Mouse (Mus musculus) CH12.LX (cell line): ENCODE measurements around the gene Ndufc2. TPM values are rescaled to one million over a fixed set of nuclear protein-coding genes. Genes with fewer than 3 reads are reported as not detected.
"Not testable (repeated sequence)": the region's sequence is repeated elsewhere in the genome, so short reads cannot be mapped to it uniquely, and the experiment has no call there.

ENCODE experiments used
- DNase-seq: peaks from one replicate; pipeline ENCODE4 v3.0.0-alpha.2; 2013; ENCODE audit errors: extremely low read depth
- H3K27ac ChIP-seq: 2 replicates; pipeline ENCODE4 v1.5.1; 2012; ENCODE audit warnings: low read depth, mild to moderate bottlenecking, control low read depth, moderate library complexity; ENCODE audit not compliant: insufficient read depth
- H3K27me3 ChIP-seq: replicated peaks from 2 replicates; pipeline ENCODE3; 2012; ENCODE audit warnings: inconsistent platforms
- H3K36me3 ChIP-seq, 2 experiments: replicated peaks in 1 of 2; 2 replicates each; pipeline versions ENCODE3 to v1.6.1; 2012; ENCODE audit warnings: inconsistent platforms in 1 of 2, low read length in 1 of 2, mild to moderate bottlenecking in 1 of 2, mixed read lengths in 1 of 2, moderate library complexity in 1 of 2; ENCODE audit not compliant: control insufficient read depth in 1 of 2, insufficient read depth in 1 of 2
- H3K4me1 ChIP-seq, 2 experiments: 2 replicates each; pipeline ENCODE4 v1.6.1; 2012; ENCODE audit warnings: inconsistent platforms in 1 of 2, moderate library complexity in 1 of 2; ENCODE audit not compliant: insufficient read depth in 2 of 2, control insufficient read depth in 1 of 2
- H3K4me2 ChIP-seq: 2 replicates; pipeline ENCODE4 v1.6.1; 2012; ENCODE audit warnings: low read depth, mild to moderate bottlenecking, control low read depth; ENCODE audit not compliant: poor library complexity, insufficient read depth, severe bottlenecking
- H3K4me3 ChIP-seq, 3 experiments: fragments of 150-350 bp in 1 of 3; sonication (generic) in 1 of 3; replicated peaks in 1 of 3; 2 replicates each; pipeline versions ENCODE3 to v1.5.1; 2011 to 2012; ENCODE audit warnings: low read depth in 2 of 3, low read length in 2 of 3, mild to moderate bottlenecking in 2 of 3, moderate library complexity in 2 of 3, control low read depth in 1 of 3, improper control_type of control experiment in 1 of 3, inconsistent platforms in 1 of 3, mixed read lengths in 1 of 3; ENCODE audit not compliant: poor library complexity in 1 of 3
- H3K79me2 ChIP-seq: replicated peaks from 2 replicates; pipeline ENCODE4 v1.6.1; 2012; ENCODE audit warnings: mild to moderate bottlenecking, moderate library complexity; ENCODE audit not compliant: control insufficient read depth, poor library complexity, insufficient read depth, severe bottlenecking; ENCODE audit errors: extremely low read depth
- H3K9ac ChIP-seq: 2 replicates; pipeline ENCODE4 v1.6.1; 2012; ENCODE audit warnings: low read depth, mild to moderate bottlenecking, control low read depth, moderate library complexity; ENCODE audit not compliant: insufficient read depth
- H3K9me3 ChIP-seq: replicated peaks from 2 replicates; pipeline ENCODE3; 2012; ENCODE audit warnings: low read length, inconsistent platforms, mixed read lengths
- BHLHE40 ChIP-seq: IDR thresholded peaks from 2 replicates; pipeline ENCODE4 v1.6.1; 2011; ENCODE audit warnings: mild to moderate bottlenecking, low read depth, low read length, improper control_type of control experiment
- CTCF ChIP-seq, 2 experiments: IDR thresholded peaks in 1 of 2; conservative IDR thresholded peaks in 1 of 2; 2 replicates each; pipeline ENCODE4 v1.5.1; 2011 to 2012; ENCODE audit warnings: low read depth in 2 of 2, low read length in 2 of 2, improper control_type of control experiment in 1 of 2, inconsistent platforms in 1 of 2, mild to moderate bottlenecking in 1 of 2, moderate library complexity in 1 of 2
- IRF4 ChIP-seq: IDR thresholded peaks from 2 replicates; pipeline ENCODE4 v1.6.1; 2014; ENCODE audit warnings: low read depth, mild to moderate bottlenecking, inconsistent platforms, low read length, improper control_type of control experiment
- JUN ChIP-seq: IDR thresholded peaks from 2 replicates; pipeline ENCODE4 v1.6.1; 2011; ENCODE audit warnings: low read depth, mild to moderate bottlenecking, low read length, improper control_type of control experiment, moderate library complexity; ENCODE audit not compliant: insufficient read depth
- NELFE ChIP-seq: IDR thresholded peaks from 2 replicates; pipeline ENCODE4 v1.6.1; 2011; ENCODE audit warnings: low read depth, low read length, improper control_type of control experiment
- NRF1 ChIP-seq: IDR thresholded peaks from 2 replicates; pipeline ENCODE4 v1.6.1; 2014; ENCODE audit warnings: low read depth, mild to moderate bottlenecking, inconsistent platforms, low read length, improper control_type of control experiment, moderate library complexity
- RAD21 ChIP-seq: IDR thresholded peaks from 2 replicates; pipeline ENCODE4 v1.6.1; 2011; ENCODE audit warnings: low read depth, mild to moderate bottlenecking, low read length, improper control_type of control experiment, moderate library complexity
- RCOR1 ChIP-seq: conservative IDR thresholded peaks from 2 replicates; pipeline ENCODE4 v1.6.1; 2012; ENCODE audit warnings: low read depth, mild to moderate bottlenecking, inconsistent platforms, low read length, improper control_type of control experiment
- SMC3 ChIP-seq: IDR thresholded peaks from 2 replicates; pipeline ENCODE4 v1.6.1; 2011; ENCODE audit warnings: low read depth, low read length, improper control_type of control experiment
- TCF12 ChIP-seq: IDR thresholded peaks from 2 replicates; pipeline ENCODE4 v1.6.1; 2014; ENCODE audit warnings: low read depth, mild to moderate bottlenecking, inconsistent platforms, low read length, improper control_type of control experiment
- UBTF ChIP-seq: IDR thresholded peaks from 2 replicates; pipeline ENCODE4 v1.6.1; 2012; ENCODE audit warnings: low read depth, mild to moderate bottlenecking, inconsistent platforms, low read length, improper control_type of control experiment, moderate library complexity
- USF2 ChIP-seq: conservative IDR thresholded peaks from 2 replicates; pipeline ENCODE4 v1.6.1; 2011; ENCODE audit warnings: low read depth, low read length, improper control_type of control experiment
- ZMIZ1 ChIP-seq: IDR thresholded peaks from 2 replicates; pipeline ENCODE4 v1.6.1; 2012; ENCODE audit warnings: low read depth, mild to moderate bottlenecking, inconsistent platforms, low read length, improper control_type of control experiment
- ZNF384 ChIP-seq: IDR thresholded peaks from 2 replicates; pipeline ENCODE4 v1.6.1; 2012; ENCODE audit warnings: low read depth, low read length, improper control_type of control experiment, inconsistent platforms
- dilution Hi-C: fragments of 300-500 bp; cut with MboI; formaldehyde crosslinking; loops from 2 replicates; pipeline ENCODE4 v1.14.3; 2020; ENCODE audit warnings: low sequenced_read_pairs; ENCODE audit not compliant: extremely low pct_unique_long_range_greater_than_20kb, extremely low pct_ligation_motif_present
- in situ Hi-C: fragments of 300-500 bp; cut with MboI; formaldehyde crosslinking; loops from 3 replicates; pipeline ENCODE4 v1.14.3; 2019; ENCODE audit warnings: low sequenced_read_pairs, low pct_ligation_motif_present, low pct_unique_long_range_greater_than_20kb, mixed read lengths
- polyA plus RNA-seq: library from polyadenylated mRNA; unstranded; fragments of >175 nt; gene quantifications from 2 replicates; pipeline ENCODE4 v1.2.1, GENCODE M21; 2012; ENCODE audit warnings: low read depth; ENCODE audit not compliant: insufficient read length
- total RNA-seq, 2 experiments: library from RNA; depleted of rRNA; stranded (reverse); fragments of 300-350 nt in 1 of 2; fragments of >200 nt in 1 of 2; gene quantifications; 2 replicates each; pipeline ENCODE4 v1.2.3; 2012 to 2014

The Ndufc2 gene
- total and polyA plus RNA-seq, 3 experiments: 217 to 352 (median 352) TPM

GRCm38 (mm10) chr7:97427778-97428420 lies 28.1 kb downstream of the Ndufc2 start:
- H3K9me3 ChIP-seq: no peaks in the 10 kb centered on the region
- no peak overlapping the region for H3K4me3 ChIP-seq
- no peak for DNase-seq
- no peak for TF ChIP-seq NELFE
- TF ChIP-seq TCF12: no peak
- peak in 1 of 2 experiments; percentile 43; a peak in 2 of 4 replicates for TF ChIP-seq CTCF (conservative IDR thresholded peaks at IDR 0.05 in 1 of 2, IDR thresholded peaks at IDR 0.05 in 1 of 2; ENCODE audit: low read depth in 2 of 2, low read length in 2 of 2)
- TF ChIP-seq RCOR1: no peak
- TF ChIP-seq NRF1: no peak
- TF ChIP-seq JUN: no peak
- peak; percentile 52 for TF ChIP-seq RAD21
- TF ChIP-seq SMC3: peak; percentile 19; the same call in 1 of the 2 replicates
- TF ChIP-seq UBTF: no peak
- TF ChIP-seq USF2: no peak
- no peaks in the 10 kb centered on the region for H3K36me3 ChIP-seq
- no peaks in the 10 kb centered on the region for H3K27me3 ChIP-seq
- dilution Hi-C loops: no loop called here
- H3K4me1 ChIP-seq: peaks cover 3 to 26% of the 10 kb centered on the region in 2 experiments; a peak in 3 of 4 replicates
- H3K4me2 ChIP-seq: no peak overlapping the region
- H3K9ac ChIP-seq: no peak overlapping the region
- H3K27ac ChIP-seq: no peak overlapping the region
- in situ Hi-C loops: loop anchor here (10.0 to 25.0 kb wide), 3 partner anchors 137 to 534 kb away; partner anchors contain the start of gene Clns1a
- H3K79me2 ChIP-seq: no peaks in the 10 kb centered on the region

- in situ Hi-C loops: loop anchor here (10.0 to 25.0 kb wide), 3 partner anchors 135 to 533 kb away; partner anchors contain the start of gene Clns1a
- Histone ChIP-seq H3K4me1 (peaks cover 3 to 29% of the 10 kb centered on the region in 2 experiments; a peak in 3 of 4 replicates), H3K4me3 (no peak overlapping the region), H3K79me2 (no peaks in the 10 kb centered on the region), H3K9me3 (no peaks in the 10 kb centered on the region), H3K27ac (no peak overlapping the region), H3K36me3 (no peaks in the 10 kb centered on the region), H3K27me3 (no peaks in the 10 kb centered on the region), H3K9ac (no peak overlapping the region), H3K4me2 (0 out of 2 replicates have a peak overlapping the region, but pooled peaks have one; percentile 3)
- no peak for TF ChIP-seq ZMIZ1
- 0 out of 2 replicates have a peak, but pooled peaks have one; percentile 24 for TF ChIP-seq BHLHE40
- no peak for TF ChIP-seq ZNF384
- TF ChIP-seq IRF4: 0 out of 2 replicates have a peak, but pooled peaks have one; percentile 21
- DNase-seq: peak; percentile 41
- dilution Hi-C loops: no loop called here
Observed at GRCm38 (mm10) chr7:97429705-97430104, 29.9 kb downstream of the Ndufc2 start.

- H3K4me3 ChIP-seq, H3K36me3 ChIP-seq, dilution Hi-C loops, H3K27me3 ChIP-seq, H3K9ac ChIP-seq, H3K27ac ChIP-seq, H3K4me2 ChIP-seq, DNase-seq, H3K9me3 ChIP-seq, H3K79me2 ChIP-seq: not testable (repeated sequence)
- H3K4me1 ChIP-seq: peaks cover 3 to 20% of the 10 kb centered on the region in 2 experiments; a peak in 3 of 4 replicates
- in situ Hi-C loops: loop anchor here (25.0 kb wide), 2 partner anchors 254 to 529 kb away; partner anchors contain the start of gene Clns1a
Observed at GRCm38 (mm10) chr7:97433517-97433916, 33.7 kb downstream of the Ndufc2 start.
